Mouse (Mus musculus) stomach, embryonic 15.5 days (tissue): Measurements from ENCODE around the gene Abracl. TPM values are rescaled to one million over a fixed set of nuclear protein-coding genes. Genes with fewer than 3 reads are reported as not detected.

Experiments
- ATAC-seq: fragments of 200-750 bp; cut with Nextera tagmentation; 2 replicates; pipeline ENCODE4 v1.8.0; 2017; ENCODE audit warnings: low read depth, moderate number of reproducible peaks, moderate TSS enrichment; ENCODE audit not compliant: insufficient read depth, low FRiP score
- H3K27ac ChIP-seq: fragments of 300-500 bp; sonication (generic); 2 replicates; pipeline ENCODE4 v1.5.1; 2015; ENCODE audit warnings: mild to moderate bottlenecking, inconsistent platforms
- H3K27me3 ChIP-seq: fragments of 300-500 bp; sonication (generic); replicated peaks from 2 replicates; pipeline ENCODE4 v1.6.1; 2015; ENCODE audit warnings: inconsistent platforms
- H3K36me3 ChIP-seq: fragments of 300-500 bp; sonication (generic); 2 replicates; pipeline ENCODE4 v1.6.1; 2015; ENCODE audit warnings: inconsistent platforms
- H3K4me1 ChIP-seq: fragments of 300-500 bp; sonication (generic); 2 replicates; pipeline ENCODE4 v1.6.1; 2015; ENCODE audit warnings: inconsistent platforms
- H3K4me2 ChIP-seq: fragments of 300-500 bp; sonication (generic); 2 replicates; pipeline ENCODE4 v1.6.1; 2015; ENCODE audit warnings: mild to moderate bottlenecking, inconsistent platforms
- H3K4me3 ChIP-seq: fragments of 300-500 bp; sonication (generic); replicated peaks from 2 replicates; pipeline ENCODE4 v1.5.1; 2015; ENCODE audit warnings: inconsistent platforms
- H3K9ac ChIP-seq: fragments of 300-500 bp; sonication (generic); 2 replicates; pipeline ENCODE4 v1.6.1; 2015; ENCODE audit warnings: inconsistent platforms
- H3K9me3 ChIP-seq: fragments of 300-500 bp; sonication (generic); 2 replicates; pipeline ENCODE4 v1.6.1; 2016; ENCODE audit warnings: inconsistent platforms
- WGBS: fragments of 180-500 bp; shearing (Covaris S2); methylation state at CpG from one replicate; pipeline ENCODE4 v1.1.7; 2015; 5-methylcytosine and 5-hydroxymethylcytosine counted together
- polyA plus RNA-seq: library from polyadenylated mRNA; unstranded; fragments of >200 nt; fragmentation: Nextera tagmentation; extraction: Ambion mirVana; gene quantifications from 2 replicates; pipeline ENCODE4 v1.2.1, GENCODE M21; 2015

The Abracl gene
- polyA plus RNA-seq, 1 experiment from 2014 or later: 166 TPM

DNA sequence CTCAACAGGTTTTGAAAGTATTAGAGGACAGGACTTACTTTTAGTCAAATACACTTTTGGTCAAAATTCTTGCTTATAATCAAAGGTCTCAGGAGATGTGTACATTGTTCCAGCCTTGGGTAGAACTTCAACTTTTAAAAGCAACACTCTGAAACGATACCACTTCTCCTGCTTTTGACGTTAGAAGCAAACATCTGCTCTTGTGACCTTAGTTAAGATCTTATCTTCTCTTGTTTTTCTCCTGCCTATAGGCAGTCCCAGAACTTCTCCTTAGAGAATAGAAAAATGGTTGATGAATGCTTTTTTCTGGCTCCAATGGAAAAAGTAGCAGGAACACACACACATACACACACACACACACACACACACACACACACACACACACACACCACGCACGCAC, 57.0 kb downstream of the Abracl start:
- no peaks in the 10 kb centered on the region for H3K9me3 ChIP-seq
- 54% methylated on average over 4 of the region's 4 CpGs for WGBS
- H3K9ac ChIP-seq: no peak overlapping the region
- no peaks in the 10 kb centered on the region for H3K27me3 ChIP-seq
- H3K36me3 ChIP-seq: no peaks in the 10 kb centered on the region
- no peak overlapping the region for H3K4me3 ChIP-seq
- ATAC-seq: no peak
- H3K4me2 ChIP-seq: no peak overlapping the region
- H3K27ac ChIP-seq: no peak overlapping the region
- no peaks in the 10 kb centered on the region for H3K4me1 ChIP-seq

Other genes starting within 250 kb of the Abracl start
- 0.37 and 0.64 TPM in 2 replicates for gene Txlnb, start 227.1 kb downstream of the Abracl start, polyA plus RNA-seq
- gene Heca, start 75.2 kb downstream of the Abracl start, polyA plus RNA-seq: 3.8 and 4.4 TPM in 2 replicates
- gene Reps1, start 32.6 kb upstream of the Abracl start, polyA plus RNA-seq: 19.6 and 25.1 TPM in 2 replicates
- 0.17 and 0.36 TPM in 2 replicates for gene Ect2l, start 187.6 kb upstream of the Abracl start, polyA plus RNA-seq
- 11.2 and 15.3 TPM in 2 replicates for gene Ccdc28a, start 211.7 kb upstream of the Abracl start, polyA plus RNA-seq